Mouse (Mus musculus) heart, embryonic 13.5 days (tissue): ENCODE measurements around the gene Rbm47. TPM values are rescaled to one million over a fixed set of nuclear protein-coding genes. Genes with fewer than 3 reads are reported as not detected.

Experiments used
- ATAC-seq: fragments of 200-750 bp; cut with Nextera tagmentation; 2 replicates; pipeline ENCODE4 v1.8.0; 2017; ENCODE audit warnings: moderate TSS enrichment; ENCODE audit not compliant: insufficient number of reproducible peaks, low FRiP score, low TSS enrichment; ENCODE audit errors: extremely low read depth
- H3K27ac ChIP-seq: fragments of 300-500 bp; sonication (generic); replicated peaks from 2 replicates; pipeline ENCODE4 v1.5.1; 2015; ENCODE audit warnings: moderate library complexity, mild to moderate bottlenecking, inconsistent platforms
- H3K27me3 ChIP-seq: fragments of 300-500 bp; sonication (generic); replicated peaks from 2 replicates; pipeline ENCODE4 v1.6.1; 2015; ENCODE audit warnings: mild to moderate bottlenecking, inconsistent platforms
- H3K36me3 ChIP-seq: fragments of 300-500 bp; sonication (generic); 2 replicates; pipeline ENCODE4 v1.6.1; 2015; ENCODE audit warnings: mild to moderate bottlenecking, inconsistent platforms
- H3K4me1 ChIP-seq: fragments of 300-500 bp; sonication (generic); 2 replicates; pipeline ENCODE4 v1.6.1; 2015; ENCODE audit warnings: inconsistent platforms
- H3K4me2 ChIP-seq: fragments of 300-500 bp; sonication (generic); 2 replicates; pipeline ENCODE4 v1.6.1; 2015; ENCODE audit warnings: inconsistent platforms, mild to moderate bottlenecking, moderate library complexity
- H3K4me3 ChIP-seq: fragments of 300-500 bp; sonication (generic); 2 replicates; pipeline ENCODE4 v1.5.1; 2015; ENCODE audit warnings: moderate library complexity, mild to moderate bottlenecking, inconsistent platforms
- H3K9ac ChIP-seq: fragments of 300-500 bp; sonication (generic); 2 replicates; pipeline ENCODE4 v1.6.1; 2015; ENCODE audit warnings: inconsistent platforms, mild to moderate bottlenecking, moderate library complexity
- H3K9me3 ChIP-seq: fragments of 300-500 bp; sonication (generic); 2 replicates; pipeline ENCODE4 v1.6.1; 2016; ENCODE audit warnings: inconsistent platforms
- WGBS: fragments of 180-500 bp; shearing (Covaris S2); methylation state at CpG from one replicate; pipeline ENCODE4 v1.1.7; 2015; ENCODE audit warnings: mixed read lengths; 5-methylcytosine and 5-hydroxymethylcytosine counted together
- polyA plus RNA-seq: library from polyadenylated mRNA; unstranded; fragments of >200 nt; fragmentation: Nextera tagmentation; extraction: Ambion mirVana; gene quantifications from 2 replicates; pipeline ENCODE4 v1.2.1, GENCODE M21; 2015

Gene Rbm47
- polyA plus RNA-seq, 1 experiment from 2014 or later, result 2.0 TPM

DNA sequence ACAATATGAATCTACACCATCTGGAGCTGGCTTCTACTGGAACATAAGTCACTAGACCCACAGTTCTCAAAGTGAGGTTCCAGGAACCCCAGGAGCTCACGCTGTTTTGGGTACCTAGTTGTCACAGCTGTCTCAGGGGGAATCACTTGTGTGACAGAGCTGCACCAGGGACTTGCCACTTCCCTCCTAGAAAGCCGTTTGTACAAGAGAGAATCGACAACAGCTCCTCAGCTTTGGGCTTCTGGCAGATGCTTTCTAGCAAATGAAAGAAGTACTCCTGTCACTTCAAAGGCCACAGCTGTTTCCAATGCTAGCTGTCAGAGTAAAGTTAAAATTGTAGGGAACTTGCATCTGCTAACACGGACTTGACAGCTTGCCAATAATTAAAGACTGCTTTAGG is 87.4 kb downstream of the Rbm47 start:
- 42% methylated on average over 4 of the region's 4 CpGs for WGBS
- no peaks in the 10 kb centered on the region for H3K27me3 ChIP-seq
- no peak overlapping the region for H3K27ac ChIP-seq
- H3K9me3 ChIP-seq, result no peaks in the 10 kb centered on the region
- H3K36me3 ChIP-seq, result no peaks in the 10 kb centered on the region
- H3K4me1 ChIP-seq, result peaks cover 12% of the 10 kb centered on the region
- H3K4me3 ChIP-seq, result no peak overlapping the region
- no peak overlapping the region for H3K4me2 ChIP-seq
- ATAC-seq, result no peak
- H3K9ac ChIP-seq, result no peak overlapping the region

DNA sequence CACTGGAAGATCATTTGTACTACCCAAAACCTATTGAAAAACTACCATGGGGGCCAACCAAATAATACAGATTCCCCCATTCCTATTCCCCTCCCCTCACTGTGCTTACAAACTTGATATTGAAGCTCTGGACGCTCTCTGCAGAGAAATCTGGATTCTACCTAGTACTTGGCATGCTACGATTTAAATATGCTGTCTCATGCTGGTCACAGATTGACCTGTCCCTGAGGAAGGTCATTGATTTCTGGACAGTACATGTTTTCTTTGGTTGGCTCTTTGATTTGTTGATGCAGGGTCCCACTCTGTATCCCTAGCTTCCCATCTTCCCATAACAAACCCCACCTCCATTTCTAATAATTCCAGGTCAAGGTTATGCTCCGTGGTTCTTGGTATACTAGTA is 88.4 kb downstream of the Rbm47 start:
- WGBS, result 80% methylated on average over 3 of the region's 3 CpGs

DNA sequence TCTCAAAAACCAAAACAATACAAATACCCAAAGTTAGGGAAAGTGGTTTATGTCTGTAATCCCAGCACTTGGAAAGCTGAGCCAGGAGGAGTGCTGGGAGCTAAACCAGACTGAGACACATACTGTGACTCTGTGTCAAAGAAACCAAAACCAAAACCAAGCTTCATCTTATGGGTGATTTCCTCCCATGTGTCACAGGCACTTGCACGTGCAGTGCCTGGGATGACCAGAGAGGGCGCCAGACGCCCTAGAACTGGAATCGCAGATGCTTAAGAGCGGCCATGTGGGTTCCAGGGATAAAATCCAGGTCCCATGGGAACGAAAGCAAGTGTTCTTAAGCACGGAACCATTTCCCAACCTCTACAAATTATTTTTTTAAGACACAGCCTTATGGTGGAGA is 89.6 kb downstream of the Rbm47 start:
- Histone ChIP-seq H3K36me3 (no peaks in the 10 kb centered on the region), H3K9ac (no peak overlapping the region), H3K27me3 (no peaks in the 10 kb centered on the region), H3K4me3 (no peak overlapping the region), H3K4me1 (no peaks in the 10 kb centered on the region), H3K9me3 (no peaks in the 10 kb centered on the region), H3K4me2 (no peak overlapping the region), H3K27ac (no peak overlapping the region)
- WGBS, result 40% methylated on average over 7 of the region's 7 CpGs
- no peak for ATAC-seq

More for the DNA sequence above, 88.4 kb downstream of the Rbm47 start:
- Histone ChIP-seq H3K36me3 (no peaks in the 10 kb centered on the region), H3K4me1 (peaks cover 2% of the 10 kb centered on the region), H3K4me3 (no peak overlapping the region), H3K27ac (no peak overlapping the region), H3K9ac (no peak overlapping the region), H3K27me3 (no peaks in the 10 kb centered on the region), H3K9me3 (no peaks in the 10 kb centered on the region), H3K4me2 (no peak overlapping the region)
- no peak for ATAC-seq

DNA sequence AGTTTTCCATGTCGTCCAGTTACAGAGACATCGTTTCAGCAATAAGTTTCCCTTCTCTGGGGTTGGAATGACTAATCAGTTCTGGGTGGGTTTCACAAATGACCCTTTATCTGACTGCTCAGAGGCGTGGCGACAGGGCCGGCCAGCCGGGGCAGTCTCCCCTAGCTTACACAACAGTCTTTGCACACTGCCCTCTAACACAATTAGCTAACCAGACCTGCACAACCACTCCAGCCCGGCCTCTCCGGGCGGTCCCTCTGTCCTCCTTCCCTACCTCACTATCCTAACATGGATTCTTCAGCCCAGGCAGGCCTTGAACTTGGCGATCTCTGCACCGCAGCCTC is 90.7 kb downstream of the Rbm47 start:
- Histone ChIP-seq H3K9me3 (no peaks in the 10 kb centered on the region), H3K4me3 (no peak overlapping the region), H3K4me2 (no peak overlapping the region), H3K36me3 (no peaks in the 10 kb centered on the region), H3K27ac (no peak overlapping the region), H3K27me3 (no peaks in the 10 kb centered on the region), H3K4me1 (peaks cover 6% of the 10 kb centered on the region), H3K9ac (no peak overlapping the region)
- 59% methylated on average over 11 of the region's 11 CpGs for WGBS
- no peak for ATAC-seq

DNA sequence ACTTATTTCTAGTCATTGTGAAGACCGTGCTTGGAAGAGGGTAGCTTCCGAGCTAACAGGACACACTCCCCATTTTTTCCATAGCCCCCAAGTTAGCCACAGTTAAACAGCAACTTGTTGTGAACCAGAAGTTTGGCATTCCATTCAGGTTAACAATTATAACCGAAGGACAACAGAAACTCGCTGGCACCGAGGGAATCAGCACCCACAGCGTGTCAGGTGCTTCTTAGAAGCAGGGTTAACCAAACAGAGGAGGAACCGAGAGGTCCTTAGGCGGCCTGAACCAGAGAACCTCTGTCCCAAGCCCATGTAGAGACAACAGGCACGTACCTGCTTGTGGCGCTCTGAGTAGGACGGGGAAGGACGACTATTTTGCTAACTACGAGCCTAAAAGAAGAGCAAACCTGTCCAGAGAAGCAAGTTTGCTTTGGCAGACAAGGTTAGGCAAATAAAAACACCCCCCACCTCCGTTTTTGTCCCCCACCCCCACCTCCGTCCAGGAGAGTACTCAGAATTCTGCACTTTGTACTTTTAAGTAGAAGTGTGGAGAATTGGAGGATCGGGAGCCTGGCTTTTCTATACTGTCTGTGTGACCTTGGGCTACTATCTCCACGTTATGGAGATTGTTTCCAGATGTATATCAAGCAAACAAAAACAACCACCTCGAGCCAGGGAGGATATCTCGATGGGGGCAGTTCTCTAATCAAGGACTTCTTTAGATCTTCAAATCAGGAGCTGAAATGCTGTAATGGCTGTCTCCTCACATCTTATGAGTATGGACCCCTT is 91.3 kb downstream of the Rbm47 start:
- H3K9ac ChIP-seq, result no peak overlapping the region
- no peak overlapping the region for H3K4me2 ChIP-seq
- H3K4me3 ChIP-seq, result no peak overlapping the region
- ATAC-seq, result no peak
- WGBS, result 67% methylated on average over 19 of the region's 19 CpGs
- H3K9me3 ChIP-seq, result no peaks in the 10 kb centered on the region
- no peak overlapping the region for H3K27ac ChIP-seq
- peaks cover 11% of the 10 kb centered on the region for H3K4me1 ChIP-seq
- H3K27me3 ChIP-seq, result no peaks in the 10 kb centered on the region
- H3K36me3 ChIP-seq, result no peaks in the 10 kb centered on the region

DNA sequence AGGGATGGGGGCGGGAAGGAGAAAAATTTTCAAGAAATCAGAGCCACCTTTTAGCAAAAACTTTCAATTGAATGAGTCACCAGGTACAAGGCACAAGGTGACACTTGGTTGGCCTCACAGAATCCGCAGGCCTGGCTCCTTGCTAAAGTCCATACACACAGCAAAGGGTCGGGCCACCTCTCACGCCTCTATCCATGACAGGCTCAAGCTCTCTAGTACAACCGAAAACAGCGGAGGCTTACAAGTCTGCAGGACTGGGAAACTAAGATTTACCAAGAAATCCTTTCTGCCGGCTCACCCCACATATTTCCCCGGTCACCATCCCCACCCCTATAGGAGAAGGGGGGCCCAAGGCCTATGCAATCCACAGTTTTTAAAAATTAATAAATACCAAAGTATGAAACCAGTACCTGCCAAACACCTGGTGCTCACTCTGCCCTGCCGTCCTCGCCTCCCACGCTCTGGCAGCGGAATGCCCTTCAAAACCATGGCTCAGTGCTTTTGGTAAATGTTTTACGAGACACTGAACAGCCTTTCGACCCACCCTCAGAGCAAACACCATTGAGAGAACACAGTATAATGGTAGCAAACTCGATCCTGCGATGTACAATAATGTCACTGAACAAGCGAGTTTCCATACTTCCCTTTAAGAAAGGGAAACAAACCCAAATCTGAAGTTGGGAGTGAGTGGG is 92.2 kb downstream of the Rbm47 start:
- no peak for ATAC-seq
- no peak overlapping the region for H3K27ac ChIP-seq
- 84% methylated on average over 17 of the region's 17 CpGs for WGBS

DNA sequence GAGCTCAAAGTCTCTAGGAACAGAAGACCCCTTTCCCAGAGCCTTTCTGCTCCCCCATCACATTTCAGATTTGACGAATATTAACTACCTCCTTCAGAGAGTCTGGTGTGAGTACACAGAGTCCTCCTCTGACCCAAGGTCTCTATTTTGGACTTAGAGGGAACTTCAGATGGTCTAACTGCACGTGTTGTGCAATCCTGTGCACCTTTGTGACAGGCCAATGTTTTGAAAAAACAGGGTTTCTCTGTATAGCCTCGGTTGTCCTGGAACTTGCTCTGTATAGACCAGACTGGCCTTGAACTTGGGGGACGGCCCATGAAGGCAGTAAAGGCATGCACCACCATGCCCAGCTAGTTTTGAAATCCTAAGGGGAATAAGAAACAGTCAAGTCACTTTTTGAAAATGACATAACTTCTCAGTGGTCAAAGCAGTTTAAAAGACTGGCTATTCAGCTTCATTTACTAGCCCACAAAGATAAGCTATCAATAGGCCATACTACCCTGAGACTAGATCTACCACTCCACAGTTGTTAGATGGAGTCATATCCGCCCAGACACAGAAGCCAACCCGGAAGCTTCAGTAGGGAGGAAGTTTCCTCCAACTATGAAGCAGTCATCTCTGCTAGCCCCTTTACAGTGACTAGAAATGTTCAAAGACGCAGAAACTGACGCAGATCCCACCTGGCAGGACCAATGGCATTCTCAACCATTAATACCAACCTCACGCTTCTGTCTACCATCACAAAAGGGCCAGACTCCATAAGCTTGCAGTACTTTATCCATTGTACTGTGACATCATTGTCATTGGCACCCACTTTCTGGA is 93.3 kb downstream of the Rbm47 start:
- H3K9me3 ChIP-seq, result no peaks in the 10 kb centered on the region
- peaks cover 12% of the 10 kb centered on the region for H3K4me1 ChIP-seq
- H3K27me3 ChIP-seq, result no peaks in the 10 kb centered on the region
- H3K9ac ChIP-seq, result no peak overlapping the region
- H3K4me3 ChIP-seq, result no peak overlapping the region
- H3K4me2 ChIP-seq, result no peak overlapping the region
- ATAC-seq, result no peak
- H3K27ac ChIP-seq, result no peak overlapping the region
- WGBS, result 77% methylated on average over 9 of the region's 9 CpGs
- H3K36me3 ChIP-seq, result no peaks in the 10 kb centered on the region

More for the DNA sequence above, 92.2 kb downstream of the Rbm47 start:
- no peak overlapping the region for H3K9ac ChIP-seq
- H3K36me3 ChIP-seq, result no peaks in the 10 kb centered on the region
- no peak overlapping the region for H3K4me3 ChIP-seq
- H3K4me2 ChIP-seq, result no peak overlapping the region
- H3K27me3 ChIP-seq, result no peaks in the 10 kb centered on the region
- no peaks in the 10 kb centered on the region for H3K9me3 ChIP-seq
- peaks cover 12% of the 10 kb centered on the region for H3K4me1 ChIP-seq

DNA sequence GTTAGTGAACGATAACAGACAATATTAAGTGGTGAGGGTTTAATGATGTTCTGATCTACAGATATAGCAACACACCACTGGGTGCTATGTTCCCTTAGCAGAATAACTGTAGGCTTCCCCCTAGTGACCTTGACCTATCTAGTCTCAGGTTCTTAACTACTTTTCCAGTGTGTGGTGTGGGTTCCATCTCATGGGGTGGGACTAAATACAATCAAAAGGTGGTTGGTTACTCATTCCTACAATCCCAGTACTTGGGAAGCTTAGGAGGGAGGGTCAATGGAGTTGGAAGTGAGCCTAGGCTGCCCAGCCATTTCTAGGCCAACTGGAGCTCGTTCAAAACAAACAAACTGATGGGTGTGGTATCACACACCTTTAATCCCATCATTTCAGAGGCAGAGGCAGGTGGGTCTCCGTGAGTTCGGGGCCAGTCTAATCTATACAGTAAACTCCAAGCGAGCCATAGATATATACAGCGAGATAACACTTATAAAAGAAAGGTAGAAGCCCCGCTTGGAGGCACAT is 94.4 kb downstream of the Rbm47 start:
- Histone ChIP-seq H3K4me2 (no peak overlapping the region), H3K9me3 (no peaks in the 10 kb centered on the region), H3K9ac (no peak overlapping the region), H3K27me3 (no peaks in the 10 kb centered on the region), H3K4me3 (no peak overlapping the region), H3K36me3 (no peaks in the 10 kb centered on the region), H3K27ac (no peak overlapping the region), H3K4me1 (peaks cover 12% of the 10 kb centered on the region)
- 82% methylated on average over 7 of the region's 7 CpGs for WGBS
- no peak for ATAC-seq

DNA sequence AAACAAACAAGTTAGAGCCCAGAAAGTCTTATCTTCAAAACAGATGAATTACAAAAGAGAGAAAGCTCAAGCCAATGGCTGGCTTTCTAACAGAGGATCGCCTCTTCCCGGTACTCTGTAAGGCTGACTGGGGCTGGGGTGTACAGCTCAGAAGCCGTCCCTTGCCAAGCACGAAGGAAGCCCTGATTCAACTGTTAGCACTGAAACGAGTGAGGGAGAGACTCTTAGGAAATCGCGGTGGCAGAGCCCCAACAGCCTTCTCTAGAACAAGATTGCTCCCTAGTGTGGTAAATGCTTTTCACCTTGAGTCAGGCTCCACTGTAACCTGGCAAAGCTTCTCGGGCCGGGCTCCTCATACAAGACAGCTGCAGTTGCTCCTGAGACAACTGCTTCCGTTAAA is 95.5 kb downstream of the Rbm47 start:
- Histone ChIP-seq H3K9me3 (no peaks in the 10 kb centered on the region), H3K4me1 (peaks cover 12% of the 10 kb centered on the region), H3K27me3 (no peaks in the 10 kb centered on the region; the same call in 1 of the 2 replicates), H3K4me3 (no peak overlapping the region), H3K4me2 (peak overlapping the region; percentile 38), H3K9ac (no peak overlapping the region; the same call in 1 of the 2 replicates), H3K36me3 (no peaks in the 10 kb centered on the region), H3K27ac (no peak overlapping the region)
- WGBS, result 29% methylated on average over 10 of the region's 10 CpGs
- no peak for ATAC-seq

DNA sequence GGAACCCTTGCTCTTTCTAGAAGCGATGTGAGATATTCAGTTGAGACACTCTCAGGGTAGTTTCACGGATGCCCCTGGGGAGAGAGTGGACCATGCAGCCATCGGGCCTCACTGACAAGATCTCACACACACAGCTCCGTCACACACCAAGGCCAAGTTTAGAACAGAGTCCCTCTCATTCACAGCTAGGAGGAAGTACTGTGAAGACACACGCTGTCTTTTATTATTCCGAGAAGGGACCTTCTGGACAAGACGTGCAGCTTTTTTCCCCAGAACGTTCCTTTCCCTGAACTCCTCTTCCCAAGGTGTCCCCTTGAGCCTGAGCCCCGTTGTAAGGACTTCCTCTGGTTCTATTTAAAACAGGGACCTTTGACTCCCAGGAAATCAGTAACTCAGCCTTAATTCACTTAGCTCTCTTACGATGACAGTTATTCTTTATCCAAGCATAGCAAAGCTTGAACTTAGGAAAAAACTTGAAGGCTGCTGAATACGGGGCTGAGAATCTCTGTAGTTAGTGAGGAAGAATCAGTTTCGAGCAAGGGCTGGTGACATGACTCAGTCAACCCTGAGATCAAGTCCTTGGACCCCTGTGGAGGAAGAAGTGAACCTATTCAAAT is 96.1 kb downstream of the Rbm47 start:
- Histone ChIP-seq H3K4me1 (peaks cover 12% of the 10 kb centered on the region), H3K36me3 (no peaks in the 10 kb centered on the region), H3K9ac (no peak overlapping the region), H3K27ac (no peak overlapping the region), H3K27me3 (no peaks in the 10 kb centered on the region; the same call in 1 of the 2 replicates), H3K9me3 (no peaks in the 10 kb centered on the region), H3K4me2 (no peak overlapping the region), H3K4me3 (no peak overlapping the region)
- ATAC-seq, result no peak
- WGBS, result 59% methylated on average over 12 of the region's 12 CpGs

DNA sequence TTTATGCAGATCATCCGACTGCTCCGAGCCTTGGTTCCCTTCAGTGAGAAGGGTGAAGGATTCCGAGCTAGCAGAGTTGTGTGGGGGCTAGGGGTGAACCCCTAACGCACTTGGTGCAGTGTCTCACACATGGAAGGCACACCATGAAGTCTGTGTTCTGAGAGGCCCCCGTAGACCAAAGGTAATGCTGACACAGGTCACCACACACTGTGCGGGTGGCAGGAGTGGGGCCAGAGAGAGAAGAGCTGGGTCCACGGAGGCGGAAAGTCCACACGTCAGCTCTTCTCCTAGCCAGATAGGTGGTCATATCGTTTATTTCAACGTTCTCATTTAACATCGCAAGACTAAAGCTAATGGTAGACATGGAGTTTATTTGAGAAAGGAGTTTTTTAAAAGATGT is 97.0 kb downstream of the Rbm47 start:
- Histone ChIP-seq H3K36me3 (no peaks in the 10 kb centered on the region), H3K4me1 (peaks cover 12% of the 10 kb centered on the region), H3K9me3 (no peaks in the 10 kb centered on the region), H3K27me3 (no peaks in the 10 kb centered on the region; the same call in 1 of the 2 replicates), H3K27ac (no peak overlapping the region), H3K9ac (no peak overlapping the region), H3K4me2 (no peak overlapping the region), H3K4me3 (no peak overlapping the region)
- 86% methylated on average over 12 of the region's 12 CpGs for WGBS
- ATAC-seq, result no peak
